In genomic region chr6:137704300-137704939, GRCm38 (mm10) we compare ENCODE assay signal across 9 mouse cellular contexts. TPM values are rescaled to one million over a fixed set of nuclear protein-coding genes. Genes with fewer than 3 reads are reported as not detected.
A peak's percentile ranks its signal among the peaks of the same experiment; 100 is the strongest.
DNase-seq lines count a peak whose midpoint lies in the region; ATAC-seq and TF ChIP-seq lines count a peak whose summit lies in the region.
"Had no signal": no experiment of that assay in that cellular context is flagged by ENCODE, and none has a peak within 500 bp of the region (broad histone marks: within the 10 kb centered on the region; RNA-seq: fewer than 3 reads in every experiment).

No protein-coding gene starts in this region.

- peak overlapping the region; percentile 43 for H3K4me2 ChIP-seq in heart, embryonic 15.5 days
- H3K4me2 ChIP-seq in stomach, postnatal 0 days (replicated peaks; ENCODE audit: low read depth): peak overlapping the region; percentile 27; the same call in 1 of the 2 replicates

- H3K36me3 ChIP-seq in heart, embryonic 15.5 days: no peaks in the 10 kb centered on the region
- no peaks in the 10 kb centered on the region for H3K36me3 ChIP-seq in stomach, postnatal 0 days (ENCODE audit: control insufficient read depth, insufficient read depth, low read length)
- H3K36me3 ChIP-seq: G1E had no signal

- peak overlapping the region; percentile 3; the same call in 1 of the 2 replicates for H3K4me3 ChIP-seq in heart, embryonic 15.5 days
- H3K4me3 ChIP-seq in stomach, postnatal 0 days (ENCODE audit: low read depth, low read length): no peak overlapping the region

- ATAC-seq in heart, embryonic 15.5 days (replicated peaks; ENCODE audit: insufficient number of reproducible peaks, insufficient read depth, low FRiP score, low read depth): peak; percentile 84
- ATAC-seq in stomach, postnatal 0 days (ENCODE audit: low FRiP score, low TSS enrichment): no peak

- peak overlapping the region; percentile 85 for H3K27ac ChIP-seq in heart, embryonic 15.5 days
- H3K27ac ChIP-seq in stomach, postnatal 0 days (replicated peaks): peak overlapping the region; percentile 65; the same call in 1 of the 2 replicates

- H3K27me3 ChIP-seq in heart, embryonic 15.5 days: no peaks in the 10 kb centered on the region
- no peaks in the 10 kb centered on the region for H3K27me3 ChIP-seq in stomach, postnatal 0 days (ENCODE audit: control insufficient read depth, insufficient read depth, low read length)

- no peak for TF ChIP-seq CTCF in stomach, postnatal 0 days (IDR thresholded peaks at IDR 0.05; ENCODE audit: low read depth)

- peak; percentile 2 for DNase-seq in thymus, postnatal 25 days
- DNase-seq in thymus, postnatal 36 days: no peak
- peak; percentile 16 to 22 for DNase-seq in kidney, postnatal 4 days
- DNase-seq in stomach, postnatal 0 days (ENCODE audit: low spot score): no peak
- no peak for DNase-seq in frontal cortex, postnatal 36 days (ENCODE audit: low spot score in 2 of 2)
- no peak for DNase-seq in right cerebral cortex, postnatal 4 days
- DNase-seq in frontal cortex, postnatal 14 days (ENCODE audit: low spot score in 2 of 2): no peak

- H3K9ac ChIP-seq in heart, embryonic 15.5 days: no peak overlapping the region
- no peak overlapping the region for H3K9ac ChIP-seq in stomach, postnatal 0 days (ENCODE audit: low read length)

- no peaks in the 10 kb centered on the region for H3K9me3 ChIP-seq in heart, embryonic 15.5 days (replicated peaks)
- no peaks in the 10 kb centered on the region for H3K9me3 ChIP-seq in stomach, postnatal 0 days (ENCODE audit: control insufficient read depth, low read length)

- no peak for TF ChIP-seq EP300 in stomach, postnatal 0 days (optimal IDR thresholded peaks at IDR 0.05)

- WGBS in heart, embryonic 15.5 days: 43% methylated on average over 25 of the region's 25 CpGs
- 57% methylated on average over 25 of the region's 25 CpGs for WGBS in stomach, postnatal 0 days

- H3K4me1 ChIP-seq in heart, embryonic 15.5 days (replicated peaks): peaks cover 20% of the 10 kb centered on the region
- no peaks in the 10 kb centered on the region for H3K4me1 ChIP-seq in stomach, postnatal 0 days (replicated peaks; ENCODE audit: control insufficient read depth, insufficient read depth)

RNA-seq across cellular contexts. Expression of gene Strap, which starts 30.5 kb away (rescaled TPM):
- polyA plus RNA-seq in heart, embryonic 15.5 days (2015; fragmentation: Nextera tagmentation; extraction: Ambion mirVana): 106 and 109 TPM in 2 replicates
- 74.9 and 77.7 TPM in 2 replicates for polyA plus RNA-seq in stomach, postnatal 0 days (2015; fragmentation: Nextera tagmentation; extraction: Ambion mirVana)

RNA-seq across cellular contexts. Expression of gene Eps8, which starts 49.7 kb away (rescaled TPM):
- polyA plus RNA-seq in heart, embryonic 15.5 days (2015; fragmentation: Nextera tagmentation; extraction: Ambion mirVana): 25.0 and 33.3 TPM in 2 replicates
- 17.6 and 23.1 TPM in 2 replicates for polyA plus RNA-seq in stomach, postnatal 0 days (2015; fragmentation: Nextera tagmentation; extraction: Ambion mirVana)
- polyA plus RNA-seq: G1E had no signal

RNA-seq across cellular contexts. Expression of gene Dera, which starts 49.9 kb away (rescaled TPM):
- 37.2 and 38.1 TPM in 2 replicates for polyA plus RNA-seq in heart, embryonic 15.5 days (2015; fragmentation: Nextera tagmentation; extraction: Ambion mirVana)
- polyA plus RNA-seq in stomach, postnatal 0 days (2015; fragmentation: Nextera tagmentation; extraction: Ambion mirVana): 47.1 and 49.4 TPM in 2 replicates

Comparison
In these comparisons a context has a peak if more than half of its experiments do, and no peak if none do; other contexts are left out.
1. DNase-seq: peak in thymus, postnatal 25 days (single experiment) and kidney, postnatal 4 days (2 of 2); none in thymus, postnatal 36 days (0 of 2), stomach, postnatal 0 days (single experiment), frontal cortex, postnatal 36 days (0 of 2), right cerebral cortex, postnatal 4 days (single experiment) and frontal cortex, postnatal 14 days (0 of 2).